Mouse (Mus musculus) kidney, postnatal 0 days (tissue): ENCODE results near the gene Trpm5. TPM values are rescaled to one million over a fixed set of nuclear protein-coding genes. Genes with fewer than 3 reads are reported as not detected.

Experiments
- ATAC-seq: fragments of 200-750 bp; cut with Nextera tagmentation; replicated peaks from 2 replicates; pipeline ENCODE4 v1.8.0; 2017; ENCODE audit warnings: low read depth, moderate number of reproducible peaks, moderate TSS enrichment, moderate library complexity; ENCODE audit not compliant: low FRiP score
- DNase-seq: peaks from one replicate; pipeline ENCODE4 v3.0.0-alpha.2; 2016; ENCODE audit warnings: low spot score
- H3K27ac ChIP-seq: fragments of 300-500 bp; sonication (generic); 2 replicates; pipeline ENCODE4 v1.5.1; 2014; ENCODE audit warnings: mild to moderate bottlenecking
- H3K27me3 ChIP-seq: fragments of 300-500 bp; sonication (generic); 2 replicates; pipeline ENCODE4 v1.6.1; 2014; ENCODE audit warnings: low read length, mixed read lengths; ENCODE audit not compliant: insufficient read depth
- H3K36me3 ChIP-seq: fragments of 300-500 bp; sonication (generic); 2 replicates; pipeline ENCODE4 v1.6.1; 2014; ENCODE audit warnings: low read length, mixed read lengths; ENCODE audit not compliant: insufficient read depth
- H3K4me1 ChIP-seq: fragments of 300-500 bp; sonication (generic); replicated peaks from 2 replicates; pipeline ENCODE4 v1.6.1; 2014; ENCODE audit warnings: antibody characterized with exemption, low read length, mixed read lengths; ENCODE audit not compliant: insufficient read depth
- H3K4me2 ChIP-seq: fragments of 300-500 bp; sonication (generic); 2 replicates; pipeline ENCODE4 v1.6.1; 2014; ENCODE audit warnings: mild to moderate bottlenecking, low read length, moderate library complexity, mixed read lengths
- H3K4me3 ChIP-seq: fragments of 300-500 bp; sonication (generic); replicated peaks from 2 replicates; pipeline ENCODE4 v1.5.1; 2014; ENCODE audit warnings: low read depth, low read length
- H3K9ac ChIP-seq: fragments of 300-500 bp; sonication (generic); 2 replicates; pipeline ENCODE4 v1.6.1; 2014; ENCODE audit warnings: low read depth, low read length
- H3K9me3 ChIP-seq: fragments of 300-500 bp; sonication (generic); replicated peaks from 2 replicates; pipeline ENCODE4 v1.6.1; 2016; ENCODE audit warnings: low read length, inconsistent platforms, mixed read lengths
- CTCF ChIP-seq: IDR thresholded peaks from 2 replicates; pipeline ENCODE4 v1.5.1; 2016; ENCODE audit warnings: antibody characterized with exemption, low read depth, mild to moderate bottlenecking, moderate library complexity
- WGBS: fragments of 180-500 bp; shearing (Covaris S2); extraction: QIAGEN DNeasy Blood & Tissue Kit; methylation state at CpG from one replicate; pipeline ENCODE4 v1.1.7; 2014; 5-methylcytosine and 5-hydroxymethylcytosine counted together
- polyA plus RNA-seq: library from polyadenylated mRNA; unstranded; fragments of >200 nt; fragmentation: Nextera tagmentation; extraction: Ambion mirVana; gene quantifications from 2 replicates; pipeline ENCODE4 v1.2.1, GENCODE M21; 2015

The Trpm5 gene
- polyA plus RNA-seq, 1 experiment from 2014 or later = 3.9 TPM

DNA sequence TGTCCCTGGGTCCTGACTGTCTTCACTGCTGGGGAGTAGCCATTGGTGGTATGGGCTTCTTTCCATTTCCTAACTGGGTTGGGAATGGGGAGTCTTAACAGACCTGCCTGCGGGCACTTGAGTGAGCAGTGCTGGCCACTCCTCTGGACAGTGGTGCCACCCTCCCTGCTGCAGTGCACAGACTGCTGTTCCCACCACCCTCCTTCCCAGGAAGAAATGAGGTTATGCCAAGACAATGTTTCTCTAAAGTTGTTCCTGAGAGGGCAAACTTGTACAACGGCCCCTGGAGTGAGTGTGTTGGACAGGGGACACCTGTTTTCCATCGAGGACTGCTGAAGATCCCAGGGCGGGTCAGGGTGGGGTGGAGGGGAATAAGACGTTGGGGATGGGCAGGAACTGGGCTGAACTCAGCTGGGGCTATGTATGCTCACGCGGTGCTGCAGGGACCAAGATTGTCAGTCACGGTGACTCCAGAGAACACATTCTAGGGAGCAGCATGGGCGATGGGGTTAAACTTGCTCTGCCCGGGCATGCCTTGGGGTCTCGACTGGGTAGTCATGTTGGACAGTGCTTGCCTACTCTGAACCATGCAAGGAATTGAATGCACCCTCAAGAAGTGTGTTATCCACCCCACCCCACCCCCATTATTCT lies 40.4 kb downstream of the Trpm5 start:
- ATAC-seq (no peak), DNase-seq (no peak)
- H3K4me3 ChIP-seq = peak overlapping the region; percentile 98
- no peaks in the 10 kb centered on the region for H3K9me3 ChIP-seq
- WGBS = 26% methylated on average over 11 of the region's 11 CpGs
- H3K4me1 ChIP-seq = peaks cover 35% of the 10 kb centered on the region
- no peak for TF ChIP-seq CTCF
- H3K27ac ChIP-seq = peak overlapping the region; percentile 95
- H3K4me2 ChIP-seq = peak overlapping the region; percentile 79
- no peaks in the 10 kb centered on the region for H3K27me3 ChIP-seq
- no peaks in the 10 kb centered on the region for H3K36me3 ChIP-seq
- peak overlapping the region; percentile 97 for H3K9ac ChIP-seq

DNA sequence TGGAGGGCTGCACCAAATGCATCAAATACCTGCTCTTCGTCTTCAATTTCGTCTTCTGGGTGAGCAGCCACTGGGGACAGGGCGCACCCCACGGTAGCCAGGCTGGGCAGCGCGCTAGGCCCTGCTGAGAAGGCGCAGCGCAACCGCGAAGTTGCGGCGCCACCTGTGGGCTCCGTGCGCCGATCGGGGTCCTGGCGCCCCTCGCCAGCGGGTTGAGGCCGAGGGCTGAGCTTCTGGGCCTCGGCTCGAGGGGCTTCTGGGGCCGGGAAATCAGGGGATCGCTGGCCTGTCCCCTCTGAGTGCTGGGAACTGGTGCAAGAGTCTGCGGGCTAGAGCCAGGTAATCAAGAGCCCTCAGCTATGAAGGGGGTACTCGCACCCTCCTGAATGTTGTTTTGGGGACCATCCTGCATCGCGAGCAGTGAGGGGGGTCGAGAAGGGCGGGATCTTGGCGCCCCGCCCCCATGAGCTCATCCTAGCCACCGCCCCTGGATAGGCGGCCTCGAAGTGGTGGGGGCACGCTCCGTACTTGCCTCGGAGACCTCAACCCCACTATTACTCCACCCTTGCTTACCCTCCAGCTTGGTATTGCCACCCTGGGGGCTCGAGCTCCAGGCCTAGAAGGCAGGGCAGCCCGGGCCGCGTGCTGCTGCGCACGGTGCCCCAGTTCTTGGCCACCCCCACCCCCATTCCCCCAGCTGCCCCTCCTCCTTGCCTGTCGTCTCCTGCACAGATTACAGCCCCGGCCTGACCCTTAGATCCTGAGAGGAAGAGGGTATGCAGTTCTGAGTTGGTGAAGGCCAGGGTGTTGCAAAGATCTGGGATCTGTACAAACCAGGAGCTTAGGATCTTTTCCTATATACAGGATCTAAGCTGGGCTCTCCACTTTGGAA lies 41.2 kb downstream of the Trpm5 start:
- Histone ChIP-seq H3K9me3 (no peaks in the 10 kb centered on the region), H3K27ac (peak overlapping the region; percentile 95), H3K9ac (peak overlapping the region; percentile 97), H3K27me3 (no peaks in the 10 kb centered on the region), H3K4me1 (peaks cover 30% of the 10 kb centered on the region), H3K36me3 (no peaks in the 10 kb centered on the region), H3K4me3 (peak overlapping the region; percentile 98), H3K4me2 (peak overlapping the region; percentile 79)
- TF ChIP-seq CTCF = peak; percentile 38; the same call in 1 of the 2 replicates
- ATAC-seq = peak; percentile 64
- WGBS = under 1% methylated on average over 46 of the region's 46 CpGs
- DNase-seq = peak; percentile 75

DNA sequence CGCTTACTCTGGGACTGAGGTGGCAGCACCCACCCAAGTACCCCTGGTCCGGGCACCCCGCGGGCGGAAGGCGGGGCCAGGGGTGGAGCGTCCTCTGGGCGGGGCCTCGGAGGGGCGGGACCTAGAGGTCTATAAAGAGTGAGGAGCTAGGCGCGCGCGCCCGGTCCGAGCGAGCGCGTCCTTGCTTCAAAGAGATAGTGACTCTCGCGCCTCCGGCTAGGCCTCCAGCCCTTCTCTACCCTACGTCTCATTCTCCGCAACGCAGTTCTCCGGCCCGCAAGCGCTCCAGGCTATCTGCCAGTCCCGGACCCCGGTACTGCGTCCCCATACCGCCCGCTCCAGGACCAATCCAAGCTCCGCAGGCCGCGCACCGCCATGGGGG lies 41.8 kb downstream of the Trpm5 start, which contains the start of gene Cd81:
Gene Cd81 (plus strand): TSS at position 114 of the 382 bp plus-strand sequence.
- no peaks in the 10 kb centered on the region for H3K27me3 ChIP-seq

DNA sequence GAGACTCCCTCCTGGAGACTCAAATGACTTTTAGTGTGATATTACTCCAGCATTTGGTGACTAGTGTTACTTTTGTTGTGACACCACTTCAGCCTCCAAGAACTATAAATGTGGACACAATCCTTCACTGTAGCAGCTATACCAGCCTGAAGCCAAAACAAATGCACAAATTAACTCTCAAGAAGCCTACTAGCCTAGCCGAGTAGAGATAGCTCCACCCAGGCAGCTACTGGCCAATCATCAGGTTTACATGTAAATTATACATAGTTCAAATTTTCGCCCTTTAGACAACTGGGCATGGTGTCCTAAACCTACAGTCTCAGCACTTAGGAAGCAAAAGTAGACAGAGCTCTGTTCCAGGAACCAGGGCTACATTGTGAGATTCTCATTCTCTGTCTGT lies 43.1 kb downstream of the Trpm5 start:
- ATAC-seq (no peak), DNase-seq (no peak)
- WGBS = 51% methylated on average over 2 of the region's 2 CpGs
- peaks cover 19% of the 10 kb centered on the region; the same call in 1 of the 2 replicates for H3K4me1 ChIP-seq
- no peak for TF ChIP-seq CTCF
- H3K27me3 ChIP-seq = no peaks in the 10 kb centered on the region
- no peaks in the 10 kb centered on the region for H3K9me3 ChIP-seq
- no peak overlapping the region for H3K27ac ChIP-seq
- H3K4me2 ChIP-seq = no peak overlapping the region
- no peaks in the 10 kb centered on the region for H3K36me3 ChIP-seq
- no peak overlapping the region for H3K4me3 ChIP-seq
- no peak overlapping the region for H3K9ac ChIP-seq

More for the DNA sequence above, 41.8 kb downstream of the Trpm5 start, which contains the start of gene Cd81:
- H3K9me3 ChIP-seq = no peaks in the 10 kb centered on the region
- H3K4me1 ChIP-seq = peaks cover 24% of the 10 kb centered on the region
- ATAC-seq = peak; percentile 83
- 0% methylated on average over 36 of the region's 37 CpGs for WGBS
- no peak for TF ChIP-seq CTCF
- peak within 1 kb of the TSS; percentile 97 for H3K9ac ChIP-seq
- peak within 1 kb of the TSS; percentile 98 for H3K4me3 ChIP-seq
- H3K27ac ChIP-seq = peak within 1 kb of the TSS; percentile 95
- H3K4me2 ChIP-seq = peak within 1 kb of the TSS; percentile 79
- peak; percentile 85 for DNase-seq
- H3K36me3 ChIP-seq = no peaks in the 10 kb centered on the region

DNA sequence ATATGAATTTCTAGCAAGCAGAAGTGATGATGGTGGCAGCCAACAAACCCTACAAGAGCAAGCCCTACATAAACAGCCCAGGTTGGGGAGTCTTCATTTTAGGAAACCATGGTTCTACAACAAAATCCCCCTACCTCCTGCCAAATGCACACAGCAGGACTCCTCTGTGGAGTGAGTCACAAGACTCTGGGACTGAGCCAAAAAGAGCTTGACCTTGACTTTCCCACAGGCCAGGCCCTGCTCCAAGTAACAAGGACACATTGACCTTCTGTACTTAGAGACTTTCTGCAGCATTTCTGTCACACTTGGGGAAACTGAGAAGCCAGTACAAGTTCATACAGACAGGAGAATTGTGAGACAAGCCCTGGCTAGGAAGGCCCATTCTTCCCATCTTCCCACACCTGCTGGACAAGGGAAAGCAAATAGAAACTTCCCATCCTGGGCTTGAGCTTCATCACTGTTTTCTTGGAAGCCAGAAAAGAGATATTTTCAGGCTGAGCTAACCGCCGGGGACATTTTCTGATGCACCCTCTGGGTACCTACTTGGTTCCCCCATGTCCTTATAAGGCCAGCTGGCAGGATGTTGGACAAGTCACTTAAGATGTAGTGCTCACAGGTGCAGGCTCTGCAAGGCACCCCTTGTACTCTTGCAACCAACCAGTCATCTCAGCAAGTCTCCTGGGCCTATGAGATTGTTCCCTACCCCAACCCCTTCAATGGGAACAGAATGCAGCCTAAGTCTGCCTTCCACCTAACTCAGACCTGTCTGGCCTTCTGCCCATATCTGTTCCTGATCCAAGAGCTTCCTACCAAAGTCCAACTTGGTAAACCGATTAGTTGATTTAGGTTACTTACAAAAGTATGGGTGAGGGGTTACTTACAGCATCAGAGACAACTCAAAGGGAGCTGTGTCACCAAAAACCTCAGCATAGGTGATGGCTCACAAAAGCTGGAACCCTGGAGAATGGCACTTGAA lies 44.3 kb downstream of the Trpm5 start:
- Histone ChIP-seq H3K9me3 (no peaks in the 10 kb centered on the region), H3K36me3 (no peaks in the 10 kb centered on the region), H3K27me3 (no peaks in the 10 kb centered on the region), H3K4me1 (peaks cover 12% of the 10 kb centered on the region; the same call in 1 of the 2 replicates), H3K27ac (no peak overlapping the region), H3K4me2 (no peak overlapping the region), H3K4me3 (no peak overlapping the region), H3K9ac (no peak overlapping the region)
- ATAC-seq (no peak), DNase-seq (no peak)
- TF ChIP-seq CTCF = no peak
- 96% methylated on average over 3 of the region's 3 CpGs for WGBS
